8 mouse cellular contexts compared by ENCODE assay signal in genomic region chr16:23987341-23988156, GRCm38 (mm10). TPM values are rescaled to one million over a fixed set of nuclear protein-coding genes. Genes with fewer than 3 reads are reported as not detected.
DNase-seq lines count a peak whose midpoint lies in the region; ATAC-seq and TF ChIP-seq lines count a peak whose summit lies in the region.

No protein-coding gene starts in this region.

- peak overlapping the region; percentile 83 for H3K9ac ChIP-seq in forebrain, embryonic 11.5 days (ENCODE audit: low read length)
- peak overlapping the region; percentile 90 for H3K9ac ChIP-seq in hindbrain, embryonic 16.5 days (ENCODE audit: low read depth, low read length)
- peak overlapping the region; percentile 57 for H3K9ac ChIP-seq in liver, embryonic 14.5 days (replicated peaks)

- H3K27ac ChIP-seq in forebrain, embryonic 11.5 days (ENCODE audit: low read depth, low read length) = 0 out of 2 replicates have a peak overlapping the region, but pooled peaks have one; percentile 19
- peak overlapping the region; percentile 99 for H3K27ac ChIP-seq in hindbrain, embryonic 16.5 days (ENCODE audit: low read depth, low read length)
- peak overlapping the region; percentile 53 for H3K27ac ChIP-seq in liver, embryonic 14.5 days
- peak overlapping the region; percentile 100 for H3K27ac ChIP-seq in olfactory bulb, adult 2 months (ENCODE audit: insufficient read depth, low read depth, low read length)

- WGBS in forebrain, embryonic 11.5 days = under 1% methylated on average over 64 of the region's 64 CpGs
- under 1% methylated on average over 64 of the region's 64 CpGs for WGBS in hindbrain, embryonic 16.5 days
- WGBS in liver, embryonic 14.5 days (ENCODE audit: insufficient replicate concordance) = under 1% methylated on average over 63 of the region's 64 CpGs
- WGBS in olfactory bulb, adult 2 months = under 1% methylated on average over 64 of the region's 64 CpGs

- no peaks in the 10 kb centered on the region for H3K36me3 ChIP-seq in forebrain, embryonic 11.5 days (ENCODE audit: control insufficient read depth, insufficient read depth, low read length)
- no peaks in the 10 kb centered on the region for H3K36me3 ChIP-seq in hindbrain, embryonic 16.5 days (ENCODE audit: control insufficient read depth, insufficient read depth, low read length)
- no peaks in the 10 kb centered on the region for H3K36me3 ChIP-seq in liver, embryonic 14.5 days (replicated peaks; ENCODE audit: control insufficient read depth, insufficient read depth, low read depth)

- H3K4me1 ChIP-seq in forebrain, embryonic 11.5 days (replicated peaks; ENCODE audit: control insufficient read depth, insufficient read depth, low read length) = peaks cover 9% of the 10 kb centered on the region; the same call in 1 of the 2 replicates
- peaks cover 20% of the 10 kb centered on the region for H3K4me1 ChIP-seq in hindbrain, embryonic 16.5 days (ENCODE audit: control insufficient read depth, insufficient read depth, low read depth, low read length)
- peaks cover 0 to 10% of the 10 kb centered on the region in 2 experiments; a peak in 2 of 4 replicates for H3K4me1 ChIP-seq in liver, embryonic 14.5 days (replicated peaks; ENCODE audit: control insufficient read depth in 2 of 2, insufficient read depth in 2 of 2, low read length in 1 of 2)
- peaks cover 15% of the 10 kb centered on the region for H3K4me1 ChIP-seq in olfactory bulb, adult 2 months (ENCODE audit: control insufficient read depth, insufficient read depth, low read length)

- no peak for TF ChIP-seq EP300 in liver, embryonic 14.5 days (IDR thresholded peaks at IDR 0.05; ENCODE audit: low read depth)

- TF ChIP-seq POLR2A in olfactory bulb, adult 2 months (IDR thresholded peaks at IDR 0.05; ENCODE audit: insufficient read depth, low read depth, low read length) = no peak

- H3K4me2 ChIP-seq in forebrain, embryonic 11.5 days (ENCODE audit: low read depth, low read length, severe bottlenecking) = peak overlapping the region; percentile 86
- peak overlapping the region; percentile 83 for H3K4me2 ChIP-seq in hindbrain, embryonic 16.5 days (ENCODE audit: low read length)
- peak overlapping the region; percentile 71 for H3K4me2 ChIP-seq in liver, embryonic 14.5 days (ENCODE audit: low read depth)

- no peaks in the 10 kb centered on the region for H3K9me3 ChIP-seq in forebrain, embryonic 11.5 days (ENCODE audit: control insufficient read depth, low read length)
- no peaks in the 10 kb centered on the region for H3K9me3 ChIP-seq in hindbrain, embryonic 16.5 days (ENCODE audit: control insufficient read depth, low read length)
- no peaks in the 10 kb centered on the region for H3K9me3 ChIP-seq in liver, embryonic 14.5 days (ENCODE audit: control insufficient read depth, low read length)

- peaks cover 17% of the 10 kb centered on the region for H3K27me3 ChIP-seq in forebrain, embryonic 11.5 days (ENCODE audit: control insufficient read depth, insufficient read depth, low read length)
- H3K27me3 ChIP-seq in hindbrain, embryonic 16.5 days (replicated peaks; ENCODE audit: control insufficient read depth, insufficient read depth, low read length) = peaks cover 4% of the 10 kb centered on the region; the same call in 1 of the 2 replicates
- peaks cover 91% of the 10 kb centered on the region for H3K27me3 ChIP-seq in liver, embryonic 14.5 days (ENCODE audit: control insufficient read depth, insufficient read depth, low read length)

- DNase-seq in heart, adult 11 months = peak; percentile 96
- DNase-seq in heart, adult 8-10 months (ENCODE audit: low spot score) = no peak
- peak; percentile 60 for DNase-seq in adrenal gland, postnatal 25 days
- DNase-seq in forebrain, embryonic 11.5 days (ENCODE audit: low spot score) = peak; percentile 78
- DNase-seq in liver, embryonic 14.5 days (ENCODE audit: low read depth in 3 of 3, low spot score in 3 of 3) = no peak

- TF ChIP-seq CTCF in liver, embryonic 14.5 days (IDR thresholded peaks at IDR 0.05; ENCODE audit: low read depth) = no peak
- TF ChIP-seq CTCF in olfactory bulb, adult 2 months (IDR thresholded peaks at IDR 0.05; ENCODE audit: insufficient read depth, low read depth, low read length) = no peak

- peak overlapping the region; percentile 57 for H3K4me3 ChIP-seq in forebrain, embryonic 11.5 days (ENCODE audit: low read depth, low read length)
- peak overlapping the region; percentile 62 for H3K4me3 ChIP-seq in hindbrain, embryonic 16.5 days (ENCODE audit: low read length)
- peak overlapping the region; percentile 61 to 70 for H3K4me3 ChIP-seq in liver, embryonic 14.5 days (ENCODE audit: insufficient read depth in 1 of 2, low read depth in 2 of 2, low read length in 2 of 2)
- H3K4me3 ChIP-seq in olfactory bulb, adult 2 months (ENCODE audit: insufficient read depth, low read depth, low read length) = peak overlapping the region; percentile 92

- ATAC-seq in forebrain, embryonic 11.5 days (replicated peaks; ENCODE audit: low FRiP score) = peak; percentile 26
- ATAC-seq in hindbrain, embryonic 16.5 days = no peak; the same call in 1 of the 2 replicates
- no peak for ATAC-seq in liver, embryonic 14.5 days (ENCODE audit: insufficient read depth)
- no peak for ATAC-seq in megakaryocyte-erythroid progenitor cell, adult 5-6 weeks (replicated peaks; ENCODE audit: low FRiP score, low TSS enrichment, poor library complexity, severe bottlenecking)

RNA-seq across cellular contexts. Expression of gene Gm37419, which starts 0.7 kb away (rescaled TPM):
- total RNA-seq in heart, adult 8-10 months (2022) = not detected
- not detected in 2 replicates for total RNA-seq in adrenal gland, postnatal 25 days (2021)
- not detected in 2 replicates for polyA plus RNA-seq in forebrain, embryonic 11.5 days (2014; fragmentation: Nextera tagmentation; extraction: Ambion mirVana)
- not detected in 2 replicates for polyA plus RNA-seq in hindbrain, embryonic 16.5 days (2015; fragmentation: Nextera tagmentation; extraction: Ambion mirVana)
- not detected in 2 replicates for polyA plus RNA-seq in liver, embryonic 14.5 days (2012; rRNA removed)
- not detected in 2 replicates for polyA plus RNA-seq in liver, embryonic 14.5 days (2014; fragmentation: Nextera tagmentation; extraction: Ambion mirVana)
- polyA plus RNA-seq in olfactory bulb, adult 2 months (2012; ENCODE audit: insufficient read depth, insufficient read length, low replicate concordance, missing spikeins) = not detected in 2 replicates
- total RNA-seq in megakaryocyte-erythroid progenitor cell, adult 5-6 weeks (2014; fragmentation: Nextera tagmentation) = not detected in 2 replicates
- total RNA-seq in megakaryocyte-erythroid progenitor cell, adult 5-6 weeks (2017) = not detected in 2 replicates

RNA-seq across cellular contexts. Expression of gene Bcl6, which starts 1.1 kb away (rescaled TPM):
- total RNA-seq in heart, adult 8-10 months (2022) = 10 to 100 TPM; 11.6 to 17.5 (median 14.8) TPM
- total RNA-seq in adrenal gland, postnatal 25 days (2021) = 47.5 and 61.7 TPM in 2 replicates
- 0.12 and 0.24 TPM in 2 replicates for polyA plus RNA-seq in forebrain, embryonic 11.5 days (2014; fragmentation: Nextera tagmentation; extraction: Ambion mirVana)
- polyA plus RNA-seq in hindbrain, embryonic 16.5 days (2015; fragmentation: Nextera tagmentation; extraction: Ambion mirVana) = 0.76 and 0.79 TPM in 2 replicates
- 0.56 and 0.63 TPM in 2 replicates for polyA plus RNA-seq in liver, embryonic 14.5 days (2012; rRNA removed)
- polyA plus RNA-seq in liver, embryonic 14.5 days (2014; fragmentation: Nextera tagmentation; extraction: Ambion mirVana) = 0.15 and 0.19 TPM in 2 replicates
- not detected in 2 replicates for polyA plus RNA-seq in olfactory bulb, adult 2 months (2012; ENCODE audit: insufficient read depth, insufficient read length, low replicate concordance, missing spikeins)
- 1.2 TPM in 1 of 2 replicates, not detected in the other for total RNA-seq in megakaryocyte-erythroid progenitor cell, adult 5-6 weeks (2014; fragmentation: Nextera tagmentation)
- total RNA-seq in megakaryocyte-erythroid progenitor cell, adult 5-6 weeks (2017) = 0.61 and 1.3 TPM in 2 replicates

RNA-seq across cellular contexts. Expression of gene Rtp2, which starts 55.4 kb away (rescaled TPM):
- total RNA-seq in heart, adult 8-10 months (2022) = not detected
- not detected in 2 replicates for total RNA-seq in adrenal gland, postnatal 25 days (2021)
- polyA plus RNA-seq in forebrain, embryonic 11.5 days (2014; fragmentation: Nextera tagmentation; extraction: Ambion mirVana) = not detected in 2 replicates
- 0.12 TPM in 1 of 2 replicates, not detected in the other for polyA plus RNA-seq in hindbrain, embryonic 16.5 days (2015; fragmentation: Nextera tagmentation; extraction: Ambion mirVana)
- not detected in 2 replicates for polyA plus RNA-seq in liver, embryonic 14.5 days (2012; rRNA removed)
- not detected in 2 replicates for polyA plus RNA-seq in liver, embryonic 14.5 days (2014; fragmentation: Nextera tagmentation; extraction: Ambion mirVana)
- not detected in 2 replicates for polyA plus RNA-seq in olfactory bulb, adult 2 months (2012; ENCODE audit: insufficient read depth, insufficient read length, low replicate concordance, missing spikeins)
- total RNA-seq in megakaryocyte-erythroid progenitor cell, adult 5-6 weeks (2014; fragmentation: Nextera tagmentation) = not detected in 2 replicates
- not detected in 2 replicates for total RNA-seq in megakaryocyte-erythroid progenitor cell, adult 5-6 weeks (2017)

Comparison
In these comparisons a context has a peak if more than half of its experiments do, and no peak if none do; other contexts are left out.
1. DNase-seq: peak in heart, adult 11 months (single experiment), adrenal gland, postnatal 25 days (single experiment) and forebrain, embryonic 11.5 days (single experiment); none in heart, adult 8-10 months (single experiment) and liver, embryonic 14.5 days (0 of 3).
2. H3K27ac ChIP-seq: peak in every context shown above with its lines; median percentile 100 in olfactory bulb, adult 2 months; 99 in hindbrain, embryonic 16.5 days; 53 in liver, embryonic 14.5 days; 19 in forebrain, embryonic 11.5 days.
3. Peak in every context shown above with its lines, with median percentiles within 50 percentile points of each other: H3K4me2 ChIP-seq, H3K4me3 ChIP-seq and H3K9ac ChIP-seq.